Mouse (Mus musculus) cerebellum, adult 11-12 months (tissue): Measurements from ENCODE around the gene Gm21972.

Experiments
- DNase-seq: peaks from one replicate; pipeline ENCODE4 v3.0.0; 2022

Gene Gm21972

GRCm38 (mm10) chr1:86174602-86175001 lies 41.2 kb downstream of the Gm21972 start:
- no peak for DNase-seq

DNA sequence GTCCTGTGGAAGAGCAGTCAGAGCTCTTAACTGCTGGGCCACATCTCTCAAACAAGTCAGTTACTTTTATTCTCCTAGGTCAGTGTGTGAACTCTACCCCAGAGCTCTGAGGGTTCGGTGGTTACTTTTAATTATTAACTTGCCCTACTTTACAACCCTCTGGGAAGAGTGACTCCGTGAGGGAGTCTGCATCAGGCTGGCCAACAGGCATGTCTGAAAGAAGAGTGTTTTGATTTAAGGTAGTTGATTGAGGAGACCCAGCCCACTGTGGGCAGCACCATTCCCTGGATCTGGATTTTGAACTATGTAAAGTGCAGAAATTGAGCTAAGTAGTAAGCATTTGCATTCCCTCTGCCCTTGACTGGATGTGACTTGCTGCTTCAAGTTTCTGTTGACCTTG lies 42.6 kb downstream of the Gm21972 start:
- no peak for DNase-seq

DNA sequence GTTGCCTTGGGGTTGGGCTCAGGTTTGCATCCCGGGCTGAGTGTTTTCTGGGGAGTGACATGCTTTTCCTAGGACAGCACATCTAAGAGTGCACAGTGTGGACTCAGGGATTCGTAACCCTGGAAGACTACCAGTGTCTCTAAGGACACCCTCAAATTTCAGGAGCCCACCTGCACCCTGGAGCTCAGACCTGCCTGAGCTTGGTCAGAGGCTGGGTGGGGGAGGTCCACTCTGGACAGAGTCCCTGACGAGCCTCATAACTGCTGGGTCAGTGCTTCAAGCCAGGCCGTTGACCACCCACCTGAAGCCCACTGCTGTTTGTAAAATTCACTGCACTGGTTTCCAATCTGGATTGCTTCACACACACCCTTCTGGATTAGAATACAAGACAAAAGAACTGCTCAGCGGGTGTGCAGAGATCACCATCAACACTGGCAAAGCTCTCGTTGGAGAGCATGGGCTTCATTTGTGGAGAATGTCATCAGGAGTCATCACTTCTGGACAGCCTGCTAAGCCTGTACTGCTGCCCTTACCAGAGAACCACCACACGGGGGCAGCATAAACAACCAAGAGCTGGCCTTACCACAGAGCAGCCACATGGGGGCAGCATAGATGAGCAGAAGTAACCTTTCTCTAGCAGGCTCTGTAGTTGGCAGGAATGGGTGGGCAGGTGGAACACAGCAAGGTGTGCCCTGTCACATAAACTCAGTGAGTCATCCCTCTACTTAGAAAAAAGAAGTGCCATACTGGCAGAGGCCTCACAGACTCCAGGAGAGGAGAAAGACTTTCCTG lies 45.2 kb downstream of the Gm21972 start:
- DNase-seq, result peak; percentile 92

- DNase-seq, result no peak
These were observed 48.7 kb downstream of the Gm21972 start for GRCm38 (mm10) chr1:86182004-86182709.

DNA sequence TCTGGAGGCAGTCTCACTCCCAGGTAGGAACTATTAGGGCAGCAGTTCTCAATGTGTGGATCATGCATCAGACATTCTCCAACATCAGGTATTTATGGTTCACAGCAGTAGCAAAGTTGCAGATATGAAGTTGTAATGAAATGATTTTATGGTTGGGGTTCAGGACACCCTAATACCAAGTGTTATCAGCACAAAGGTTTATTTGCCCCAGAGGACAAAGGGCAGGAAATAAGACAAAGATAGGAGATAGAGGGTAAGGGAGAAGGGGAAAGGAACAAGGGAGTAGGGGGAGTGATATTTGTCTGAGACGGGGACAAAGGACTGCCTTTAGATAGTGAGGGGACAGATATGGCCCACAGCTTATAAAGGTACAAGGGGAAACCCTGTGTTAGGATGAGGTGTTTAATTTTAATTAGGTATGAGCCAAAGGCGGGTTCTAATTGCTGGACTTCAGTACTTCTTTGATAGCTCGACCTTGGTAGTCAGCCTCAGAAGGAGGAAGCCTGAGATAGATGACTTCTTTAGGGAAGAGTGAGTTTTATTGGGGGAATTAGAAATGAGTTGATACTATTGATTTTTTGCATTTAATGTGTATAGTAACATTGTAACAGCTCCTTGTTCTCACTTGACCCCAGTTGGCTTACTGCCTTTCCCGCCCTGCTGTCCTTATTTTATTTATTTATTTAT lies 50.3 kb downstream of the Gm21972 start:
- no peak for DNase-seq

GRCm38 (mm10) chr1:86186762-86187161 lies 53.3 kb downstream of the Gm21972 start:
- DNase-seq, result no peak

DNA sequence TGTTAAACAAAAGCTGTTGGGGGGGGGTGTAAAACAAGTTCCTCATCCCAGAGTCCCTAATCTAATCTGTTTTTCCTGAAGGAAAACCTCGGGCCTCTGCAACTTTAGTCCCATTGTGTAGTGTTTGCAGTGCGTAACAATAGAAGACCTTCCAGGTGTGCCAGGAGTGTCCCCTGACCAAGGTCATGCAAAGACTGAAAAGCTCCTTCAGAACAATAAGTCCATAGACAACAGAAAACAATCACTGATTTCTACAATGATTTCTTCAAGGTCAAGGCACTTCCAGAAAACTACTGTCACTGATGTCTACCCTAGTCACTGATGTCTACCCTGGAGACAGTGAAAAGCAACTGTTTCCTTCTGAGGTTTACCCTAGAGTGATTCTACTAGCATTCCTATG lies 54.4 kb downstream of the Gm21972 start:
- DNase-seq, result no peak

GRCm38 (mm10) chr1:86188271-86188670 lies 54.8 kb downstream of the Gm21972 start:
- DNase-seq, result no peak

DNA sequence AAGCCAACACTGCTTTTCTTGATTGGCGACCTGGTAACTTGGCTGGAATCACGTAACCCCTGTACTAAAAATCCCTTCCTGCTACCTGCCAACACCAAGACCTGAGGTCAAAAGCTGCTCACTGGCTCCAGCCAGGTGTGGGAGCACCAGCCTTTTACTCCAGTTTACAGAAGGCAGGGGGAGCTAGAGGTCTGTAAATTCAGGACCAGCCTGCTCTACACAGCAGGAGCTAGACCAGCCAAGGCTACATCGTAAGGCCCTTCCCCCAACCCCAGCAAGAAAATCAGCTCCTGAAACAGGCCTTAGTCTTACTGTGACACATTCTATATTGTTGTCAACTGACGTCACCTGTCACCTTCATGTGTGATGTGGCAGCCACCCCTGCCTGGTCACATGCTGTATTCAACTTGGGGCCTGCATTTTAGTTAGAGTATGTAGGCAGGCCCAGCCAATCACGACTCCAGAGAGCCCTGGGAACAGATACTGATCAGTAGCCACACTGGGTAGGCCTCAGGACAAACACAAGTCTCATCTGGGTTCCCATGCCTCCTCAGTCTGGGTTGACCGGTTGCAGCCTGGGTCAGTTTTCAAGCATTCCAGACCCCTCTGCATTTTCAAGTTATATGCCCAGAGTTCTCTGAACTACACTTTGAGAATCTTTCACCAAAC lies 55.7 kb downstream of the Gm21972 start:
- DNase-seq, result no peak

- no peak for DNase-seq
These were observed 57.4 kb downstream of the Gm21972 start for GRCm38 (mm10) chr1:86190843-86191242.

DNA sequence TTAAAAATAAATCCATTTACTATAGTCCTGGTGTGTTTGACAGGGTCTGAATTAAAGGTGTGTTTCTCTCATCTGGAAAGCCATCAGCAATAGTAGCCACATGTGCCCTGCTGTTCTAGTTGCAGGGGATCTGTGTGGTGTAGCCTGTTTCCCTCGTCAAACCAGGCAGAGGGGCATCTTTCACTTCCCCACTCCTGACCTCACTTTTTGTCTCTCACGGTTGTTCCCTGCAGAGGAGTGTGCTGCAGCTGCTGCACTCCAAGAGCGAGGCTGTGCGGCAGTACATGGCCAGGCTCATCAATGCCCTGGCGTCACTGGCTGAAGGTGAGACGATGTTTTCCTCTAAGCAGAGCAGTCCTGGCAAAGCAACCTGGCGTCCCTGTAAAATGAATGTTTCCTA lies 60.6 kb downstream of the Gm21972 start:
- no peak for DNase-seq

DNA sequence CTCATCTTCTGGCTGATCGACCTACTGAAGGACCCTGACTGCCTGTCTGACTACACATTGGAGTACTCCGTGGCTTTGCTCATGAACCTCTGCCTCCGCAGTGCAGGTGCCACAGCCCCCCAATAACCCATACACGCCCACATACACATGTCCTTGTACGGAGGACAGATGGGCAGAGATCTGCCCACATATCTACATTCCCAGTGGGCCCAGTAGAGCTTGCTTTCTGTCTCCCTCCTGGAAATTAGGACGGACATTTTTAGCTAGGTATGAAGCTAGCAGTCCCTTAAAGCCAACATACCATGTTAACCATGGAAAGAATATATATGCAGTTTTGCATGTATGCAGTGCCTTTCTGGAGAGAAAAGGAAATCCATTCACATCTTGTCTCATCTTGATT lies 64.8 kb downstream of the Gm21972 start:
- no peak for DNase-seq

- no peak for DNase-seq
These were observed 65.6 kb downstream of the Gm21972 start for GRCm38 (mm10) chr1:86199026-86199425.

DNA sequence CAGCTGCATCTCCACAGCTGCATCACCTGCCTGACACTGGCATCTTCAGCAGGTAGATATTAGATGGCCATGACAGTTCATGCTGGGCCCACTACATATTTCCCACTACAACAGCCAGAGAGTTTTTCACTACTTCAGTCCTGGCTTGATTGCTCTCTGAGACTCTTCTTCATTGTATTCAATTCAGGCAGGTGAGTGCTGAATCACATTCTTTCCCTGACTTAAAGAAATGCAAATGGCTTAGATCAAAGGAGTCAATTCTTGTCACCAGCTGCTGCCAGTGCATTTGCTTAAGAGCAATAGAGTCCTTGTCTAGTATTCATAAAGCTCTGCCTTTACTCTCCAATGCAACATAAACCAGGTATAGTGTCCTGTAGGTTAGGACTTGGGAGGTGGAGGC lies 67.9 kb downstream of the Gm21972 start:
- DNase-seq, result no peak

GRCm38 (mm10) chr1:86202617-86203219 lies 69.3 kb downstream of the Gm21972 start:
- no peak for DNase-seq

- no peak for DNase-seq
These were observed 77.2 kb downstream of the Gm21972 start for GRCm38 (mm10) chr1:86210676-86211075.

DNA sequence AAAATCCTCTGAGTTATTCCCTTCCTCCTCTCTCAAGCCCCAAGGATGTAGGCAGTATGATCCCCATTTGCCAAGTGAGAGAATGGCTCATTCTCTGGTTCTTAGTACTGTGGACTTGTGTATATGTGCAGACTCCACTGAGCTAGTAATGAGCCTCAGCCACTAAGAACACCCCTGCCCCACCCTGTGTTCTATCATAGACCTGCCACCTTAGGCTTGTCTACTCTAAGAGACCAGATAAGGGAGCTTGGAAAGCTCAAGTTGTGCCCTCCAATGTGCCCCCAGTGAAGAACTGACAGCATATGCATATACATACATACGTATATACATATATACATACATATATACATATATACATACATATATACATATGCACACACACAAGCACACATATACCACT lies 78.1 kb downstream of the Gm21972 start:
- DNase-seq, result no peak
